Mouse (Mus musculus): ENCODE results near the gene Stx16.

GRCm38 (mm10) chr2:174081833-174082232, 5.7 kb downstream of the Stx16 start:
- no peak for TF ChIP-seq CTCF (IDR thresholded peaks at IDR 0.05; ENCODE audit: low read depth)
- TF ChIP-seq EP300 (IDR thresholded peaks at IDR 0.05; ENCODE audit: low read depth): no peak
